Mouse (Mus musculus): ENCODE results near the gene Magi2. TPM values are rescaled to one million over a fixed set of nuclear protein-coding genes. Genes with fewer than 3 reads are reported as not detected.

Gene Magi2
- polyA plus RNA-seq, 1 experiment from 2014 or later: 15.2 TPM

GRCm38 (mm10) chr5:20378071-20378800, 1151.4 kb downstream of the Magi2 start:
- Histone ChIP-seq H3K4me2 (replicated peaks; ENCODE audit: low read depth, low read length) (no peak overlapping the region), H3K4me3 (ENCODE audit: low read length) (no peak overlapping the region), H3K4me1 (ENCODE audit: insufficient read depth, low read length) (no peaks in the 10 kb centered on the region), H3K27ac (ENCODE audit: low read length) (no peak overlapping the region), H3K9ac (replicated peaks; ENCODE audit: low read length) (no peak overlapping the region), H3K9me3 (ENCODE audit: low read length) (no peaks in the 10 kb centered on the region), H3K27me3 (ENCODE audit: insufficient read depth, low read length) (no peaks in the 10 kb centered on the region), H3K36me3 (ENCODE audit: insufficient read depth, low read length) (no peaks in the 10 kb centered on the region)
- ATAC-seq (ENCODE audit: low FRiP score, low TSS enrichment): no peak
- WGBS: 86% methylated on average over 11 of the region's 11 CpGs

- no peak overlapping the region for H3K4me2 ChIP-seq (replicated peaks; ENCODE audit: low read depth, low read length)
- no peak overlapping the region for H3K27ac ChIP-seq (ENCODE audit: low read length)
- H3K4me3 ChIP-seq (ENCODE audit: low read length): no peak overlapping the region
- H3K27me3 ChIP-seq (ENCODE audit: insufficient read depth, low read length): no peaks in the 10 kb centered on the region
- WGBS: 79% methylated on average over 5 of the region's 5 CpGs
- no peaks in the 10 kb centered on the region for H3K9me3 ChIP-seq (ENCODE audit: low read length)
- H3K9ac ChIP-seq (replicated peaks; ENCODE audit: low read length): no peak overlapping the region
- no peak for ATAC-seq (ENCODE audit: low FRiP score, low TSS enrichment)
- no peaks in the 10 kb centered on the region for H3K4me1 ChIP-seq (ENCODE audit: insufficient read depth, low read length)
- H3K36me3 ChIP-seq (ENCODE audit: insufficient read depth, low read length): no peaks in the 10 kb centered on the region
Observed at GRCm38 (mm10) chr5:20404533-20404932, 1177.7 kb downstream of the Magi2 start.

GRCm38 (mm10) chr5:20406626-20407025, 1179.8 kb downstream of the Magi2 start:
- no peak overlapping the region for H3K9ac ChIP-seq (replicated peaks; ENCODE audit: low read length)
- no peak overlapping the region for H3K4me2 ChIP-seq (replicated peaks; ENCODE audit: low read depth, low read length)
- ATAC-seq (ENCODE audit: low FRiP score, low TSS enrichment): no peak
- H3K4me1 ChIP-seq (ENCODE audit: insufficient read depth, low read length): no peaks in the 10 kb centered on the region
- WGBS: 89% methylated on average over 4 of the region's 4 CpGs
- H3K27ac ChIP-seq (ENCODE audit: low read length): no peak overlapping the region
- H3K9me3 ChIP-seq (ENCODE audit: low read length): no peaks in the 10 kb centered on the region
- no peaks in the 10 kb centered on the region for H3K36me3 ChIP-seq (ENCODE audit: insufficient read depth, low read length)
- H3K27me3 ChIP-seq (ENCODE audit: insufficient read depth, low read length): no peaks in the 10 kb centered on the region
- no peak overlapping the region for H3K4me3 ChIP-seq (ENCODE audit: low read length)

- H3K27me3 ChIP-seq (ENCODE audit: insufficient read depth, low read length): no peaks in the 10 kb centered on the region
- H3K36me3 ChIP-seq (ENCODE audit: insufficient read depth, low read length): no peaks in the 10 kb centered on the region
- H3K4me1 ChIP-seq (ENCODE audit: insufficient read depth, low read length): no peaks in the 10 kb centered on the region
- H3K27ac ChIP-seq (ENCODE audit: low read length): no peak overlapping the region
- no peak overlapping the region for H3K4me2 ChIP-seq (replicated peaks; ENCODE audit: low read depth, low read length)
- no peak overlapping the region for H3K4me3 ChIP-seq (ENCODE audit: low read length)
- no peak overlapping the region for H3K9ac ChIP-seq (replicated peaks; ENCODE audit: low read length)
- ATAC-seq (ENCODE audit: low FRiP score, low TSS enrichment): no peak
- no peaks in the 10 kb centered on the region for H3K9me3 ChIP-seq (ENCODE audit: low read length)
Observed at GRCm38 (mm10) chr5:20415320-20415719, 1188.5 kb downstream of the Magi2 start.

GRCm38 (mm10) chr5:20417348-20417747, 1190.5 kb downstream of the Magi2 start:
- no peak overlapping the region for H3K4me2 ChIP-seq (replicated peaks; ENCODE audit: low read depth, low read length)
- H3K36me3 ChIP-seq (ENCODE audit: insufficient read depth, low read length): no peaks in the 10 kb centered on the region
- no peaks in the 10 kb centered on the region for H3K27me3 ChIP-seq (ENCODE audit: insufficient read depth, low read length)
- H3K27ac ChIP-seq (ENCODE audit: low read length): no peak overlapping the region
- H3K4me3 ChIP-seq (ENCODE audit: low read length): no peak overlapping the region
- ATAC-seq (ENCODE audit: low FRiP score, low TSS enrichment): no peak
- no peaks in the 10 kb centered on the region for H3K4me1 ChIP-seq (ENCODE audit: insufficient read depth, low read length)
- H3K9ac ChIP-seq (replicated peaks; ENCODE audit: low read length): no peak overlapping the region
- H3K9me3 ChIP-seq (ENCODE audit: low read length): no peaks in the 10 kb centered on the region

GRCm38 (mm10) chr5:20432148-20432813, 1205.4 kb downstream of the Magi2 start:
- no peak for ATAC-seq (ENCODE audit: low FRiP score, low TSS enrichment)
- WGBS: 62% methylated on average over 9 of the region's 9 CpGs
- H3K9ac ChIP-seq (replicated peaks; ENCODE audit: low read length): no peak overlapping the region
- no peaks in the 10 kb centered on the region for H3K4me1 ChIP-seq (ENCODE audit: insufficient read depth, low read length)
- H3K27ac ChIP-seq (ENCODE audit: low read length): no peak overlapping the region
- H3K27me3 ChIP-seq (ENCODE audit: insufficient read depth, low read length): no peaks in the 10 kb centered on the region
- no peak overlapping the region for H3K4me3 ChIP-seq (ENCODE audit: low read length)
- H3K4me2 ChIP-seq (replicated peaks; ENCODE audit: low read depth, low read length): no peak overlapping the region
- no peaks in the 10 kb centered on the region for H3K36me3 ChIP-seq (ENCODE audit: insufficient read depth, low read length)
- H3K9me3 ChIP-seq (ENCODE audit: low read length): no peaks in the 10 kb centered on the region

GRCm38 (mm10) chr5:20446471-20447174, 1219.8 kb downstream of the Magi2 start:
- Histone ChIP-seq H3K4me1 (ENCODE audit: insufficient read depth, low read length) (no peaks in the 10 kb centered on the region), H3K4me3 (ENCODE audit: low read length) (no peak overlapping the region), H3K27ac (ENCODE audit: low read length) (no peak overlapping the region), H3K9ac (replicated peaks; ENCODE audit: low read length) (no peak overlapping the region), H3K9me3 (ENCODE audit: low read length) (no peaks in the 10 kb centered on the region), H3K36me3 (ENCODE audit: insufficient read depth, low read length) (no peaks in the 10 kb centered on the region), H3K4me2 (replicated peaks; ENCODE audit: low read depth, low read length) (no peak overlapping the region), H3K27me3 (ENCODE audit: insufficient read depth, low read length) (no peaks in the 10 kb centered on the region)
- ATAC-seq (ENCODE audit: low FRiP score, low TSS enrichment): no peak
- 43% methylated on average over 4 of the region's 4 CpGs for WGBS

- no peaks in the 10 kb centered on the region for H3K36me3 ChIP-seq (ENCODE audit: insufficient read depth, low read length)
- no peak overlapping the region for H3K27ac ChIP-seq (ENCODE audit: low read length)
- no peaks in the 10 kb centered on the region for H3K27me3 ChIP-seq (ENCODE audit: insufficient read depth, low read length)
- no peak for ATAC-seq (ENCODE audit: low FRiP score, low TSS enrichment)
- WGBS: 72% methylated on average over 3 of the region's 3 CpGs
- no peaks in the 10 kb centered on the region for H3K4me1 ChIP-seq (ENCODE audit: insufficient read depth, low read length)
- H3K9ac ChIP-seq (replicated peaks; ENCODE audit: low read length): no peak overlapping the region
- no peak overlapping the region for H3K4me2 ChIP-seq (replicated peaks; ENCODE audit: low read depth, low read length)
- H3K9me3 ChIP-seq (ENCODE audit: low read length): no peaks in the 10 kb centered on the region
- no peak overlapping the region for H3K4me3 ChIP-seq (ENCODE audit: low read length)
Observed at GRCm38 (mm10) chr5:20456106-20456505, 1229.3 kb downstream of the Magi2 start.

- Histone ChIP-seq H3K27ac (ENCODE audit: low read length) (no peak overlapping the region), H3K4me2 (replicated peaks; ENCODE audit: low read depth, low read length) (no peak overlapping the region), H3K4me1 (ENCODE audit: insufficient read depth, low read length) (no peaks in the 10 kb centered on the region), H3K9me3 (ENCODE audit: low read length) (no peaks in the 10 kb centered on the region), H3K9ac (replicated peaks; ENCODE audit: low read length) (no peak overlapping the region), H3K4me3 (ENCODE audit: low read length) (no peak overlapping the region), H3K36me3 (ENCODE audit: insufficient read depth, low read length) (no peaks in the 10 kb centered on the region), H3K27me3 (ENCODE audit: insufficient read depth, low read length) (no peaks in the 10 kb centered on the region)
- 81% methylated on average over 7 of the region's 7 CpGs for WGBS
- ATAC-seq (ENCODE audit: low FRiP score, low TSS enrichment): no peak
Observed at GRCm38 (mm10) chr5:20457742-20458510, 1231.1 kb downstream of the Magi2 start.

Measured in kidney, embryonic 16.5 days (tissue).